Mouse (Mus musculus) stomach, embryonic 15.5 days (tissue): ENCODE results near the gene Nck2. TPM values are rescaled to one million over a fixed set of nuclear protein-coding genes. Genes with fewer than 3 reads are reported as not detected.
"Not testable (repeated sequence)": the region's sequence is repeated elsewhere in the genome, so short reads cannot be mapped to it uniquely, and the experiment has no call there.

Experiments
- ATAC-seq: fragments of 200-750 bp; cut with Nextera tagmentation; 2 replicates; pipeline ENCODE4 v1.8.0; 2017; ENCODE audit warnings: low read depth, moderate number of reproducible peaks, moderate TSS enrichment; ENCODE audit not compliant: insufficient read depth, low FRiP score
- H3K27ac ChIP-seq: fragments of 300-500 bp; sonication (generic); 2 replicates; pipeline ENCODE4 v1.5.1; 2015; ENCODE audit warnings: mild to moderate bottlenecking, inconsistent platforms
- H3K27me3 ChIP-seq: fragments of 300-500 bp; sonication (generic); replicated peaks from 2 replicates; pipeline ENCODE4 v1.6.1; 2015; ENCODE audit warnings: inconsistent platforms
- H3K36me3 ChIP-seq: fragments of 300-500 bp; sonication (generic); 2 replicates; pipeline ENCODE4 v1.6.1; 2015; ENCODE audit warnings: inconsistent platforms
- H3K4me1 ChIP-seq: fragments of 300-500 bp; sonication (generic); 2 replicates; pipeline ENCODE4 v1.6.1; 2015; ENCODE audit warnings: inconsistent platforms
- H3K4me2 ChIP-seq: fragments of 300-500 bp; sonication (generic); 2 replicates; pipeline ENCODE4 v1.6.1; 2015; ENCODE audit warnings: mild to moderate bottlenecking, inconsistent platforms
- H3K4me3 ChIP-seq: fragments of 300-500 bp; sonication (generic); replicated peaks from 2 replicates; pipeline ENCODE4 v1.5.1; 2015; ENCODE audit warnings: inconsistent platforms
- H3K9ac ChIP-seq: fragments of 300-500 bp; sonication (generic); 2 replicates; pipeline ENCODE4 v1.6.1; 2015; ENCODE audit warnings: inconsistent platforms
- H3K9me3 ChIP-seq: fragments of 300-500 bp; sonication (generic); 2 replicates; pipeline ENCODE4 v1.6.1; 2016; ENCODE audit warnings: inconsistent platforms
- WGBS: fragments of 180-500 bp; shearing (Covaris S2); methylation state at CpG from one replicate; pipeline ENCODE4 v1.1.7; 2015; 5-methylcytosine and 5-hydroxymethylcytosine counted together
- polyA plus RNA-seq: library from polyadenylated mRNA; unstranded; fragments of >200 nt; fragmentation: Nextera tagmentation; extraction: Ambion mirVana; gene quantifications from 2 replicates; pipeline ENCODE4 v1.2.1, GENCODE M21; 2015

The Nck2 gene
- polyA plus RNA-seq, 1 experiment from 2014 or later: 41.3 TPM

- H3K27ac ChIP-seq, H3K4me3 ChIP-seq, H3K9ac ChIP-seq, H3K9me3 ChIP-seq, H3K4me1 ChIP-seq, H3K4me2 ChIP-seq, ATAC-seq, H3K36me3 ChIP-seq, H3K27me3 ChIP-seq: not testable (repeated sequence)
- WGBS: 89% methylated on average over 11 of the region's 11 CpGs
Observed at GRCm38 (mm10) chr1:43533497-43533896, 89.1 kb downstream of the Nck2 start.

DNA sequence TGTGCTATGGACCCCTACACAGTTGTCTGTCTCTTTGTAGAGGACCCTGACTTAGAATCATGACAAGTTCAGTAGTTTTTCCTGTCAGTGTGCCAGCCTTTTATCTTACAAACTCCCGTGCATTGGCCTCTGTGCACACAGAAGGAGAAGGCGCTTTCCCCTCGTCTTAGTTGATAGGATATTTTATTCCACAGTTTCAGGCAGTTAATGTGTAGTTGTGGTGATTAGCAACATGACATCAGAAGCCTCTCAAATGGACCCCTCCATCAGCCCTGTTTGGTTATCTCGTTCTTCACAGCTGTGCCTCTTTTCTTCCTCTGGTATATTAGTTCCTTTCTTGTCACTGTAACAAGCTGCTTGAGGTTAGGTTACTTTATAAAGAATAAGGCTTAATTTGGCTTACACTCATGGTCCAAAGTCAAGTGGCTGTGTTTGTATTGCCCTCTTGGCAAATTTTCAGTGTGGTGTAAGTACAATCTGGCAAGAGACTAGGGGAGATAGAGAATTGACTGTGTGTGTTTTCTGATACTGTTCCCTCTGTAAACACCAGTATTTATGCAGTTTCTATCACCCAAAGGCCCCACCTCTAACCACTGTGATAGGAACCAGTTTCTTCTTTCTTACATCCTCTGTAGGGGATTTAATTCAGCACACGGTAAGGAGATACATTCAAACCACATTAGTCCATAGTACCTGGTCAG, 89.8 kb downstream of the Nck2 start:
- no peaks in the 10 kb centered on the region; the same call in 1 of the 2 replicates for H3K36me3 ChIP-seq
- WGBS: 64% methylated on average over 5 of the region's 5 CpGs
- H3K27ac ChIP-seq: no peak overlapping the region
- H3K9me3 ChIP-seq: no peaks in the 10 kb centered on the region
- no peaks in the 10 kb centered on the region for H3K27me3 ChIP-seq
- H3K9ac ChIP-seq: no peak overlapping the region
- H3K4me2 ChIP-seq: no peak overlapping the region
- no peak overlapping the region for H3K4me3 ChIP-seq
- H3K4me1 ChIP-seq: peaks cover 9% of the 10 kb centered on the region
- ATAC-seq: no peak

DNA sequence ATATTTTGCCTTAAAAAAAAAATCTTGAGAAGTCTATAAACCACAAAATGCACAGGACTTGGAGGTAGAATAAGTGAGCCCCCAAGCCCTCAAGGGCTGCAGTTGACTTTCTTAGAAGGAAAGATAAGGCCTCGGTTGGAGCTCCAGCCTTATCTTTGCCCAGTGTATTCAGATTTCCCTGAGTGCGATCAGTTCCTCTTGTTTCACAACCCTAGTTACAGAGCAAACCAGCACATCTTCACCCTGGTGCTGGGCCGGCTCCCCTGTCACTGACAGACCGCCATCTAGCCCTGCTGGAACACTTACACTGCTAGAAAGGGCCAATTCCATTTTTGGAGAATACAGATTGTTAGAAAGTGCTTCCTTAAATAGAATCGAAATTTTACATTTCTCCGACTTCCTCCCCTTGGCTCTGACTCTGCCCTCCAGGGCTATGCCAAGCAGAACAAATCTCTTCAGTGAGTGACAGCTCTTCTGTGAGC, 91.2 kb downstream of the Nck2 start:
- WGBS: 76% methylated on average over 6 of the region's 6 CpGs
- Histone ChIP-seq H3K9ac (no peak overlapping the region), H3K4me1 (peaks cover 7% of the 10 kb centered on the region), H3K36me3 (no peaks in the 10 kb centered on the region; the same call in 1 of the 2 replicates), H3K27ac (no peak overlapping the region), H3K9me3 (no peaks in the 10 kb centered on the region), H3K27me3 (no peaks in the 10 kb centered on the region), H3K4me2 (no peak overlapping the region), H3K4me3 (no peak overlapping the region)
- no peak for ATAC-seq

DNA sequence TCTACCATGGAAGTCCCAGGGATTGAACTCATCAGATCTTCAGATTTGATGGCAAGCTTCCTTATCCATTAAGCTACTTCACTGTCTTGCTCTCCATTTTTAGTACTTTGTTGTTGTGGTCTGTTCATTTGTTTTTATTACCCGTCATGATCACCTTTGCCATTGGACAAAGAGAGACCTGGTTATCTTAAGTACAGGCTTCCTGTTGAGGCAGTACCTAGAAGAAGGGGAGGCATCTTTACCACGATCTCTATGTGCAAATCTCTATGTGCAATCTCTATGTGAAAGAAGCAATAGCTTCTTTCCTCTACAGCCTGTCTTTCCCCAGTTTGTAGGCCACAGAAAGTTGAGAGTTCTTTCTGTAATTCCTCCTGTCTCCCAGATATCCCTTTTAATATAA, 91.9 kb downstream of the Nck2 start:
- Histone ChIP-seq H3K36me3 (no peaks in the 10 kb centered on the region; the same call in 1 of the 2 replicates), H3K4me3 (no peak overlapping the region), H3K4me2 (no peak overlapping the region), H3K4me1 (peaks cover under 1% of the 10 kb centered on the region), H3K27me3 (no peaks in the 10 kb centered on the region), H3K9ac (no peak overlapping the region), H3K9me3 (no peaks in the 10 kb centered on the region), H3K27ac (no peak overlapping the region)
- no peak for ATAC-seq
- WGBS: 81% methylated on average over 2 of the region's 2 CpGs

DNA sequence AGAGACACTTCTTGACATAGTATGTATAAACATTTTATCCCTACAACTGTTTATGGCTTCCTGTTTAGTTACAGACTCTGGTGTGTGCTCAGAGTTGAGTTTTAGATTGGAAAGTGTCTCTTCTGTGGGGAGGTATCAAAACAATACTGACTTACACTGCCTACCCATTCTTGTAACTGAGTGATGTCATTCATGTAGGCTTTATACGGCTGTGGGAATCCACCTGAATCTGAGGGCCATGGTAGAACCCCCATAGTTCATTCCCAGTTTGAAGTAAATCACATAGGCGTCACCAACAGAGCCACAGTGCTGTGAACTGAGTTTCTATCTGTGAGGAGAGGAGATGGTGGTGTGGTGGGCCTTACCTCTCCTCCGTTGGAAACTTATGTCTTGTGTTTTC, 92.6 kb downstream of the Nck2 start:
- 85% methylated on average over 3 of the region's 3 CpGs for WGBS
- no peak overlapping the region for H3K27ac ChIP-seq
- H3K9me3 ChIP-seq: no peaks in the 10 kb centered on the region
- no peak overlapping the region for H3K4me3 ChIP-seq
- H3K9ac ChIP-seq: no peak overlapping the region
- no peak overlapping the region for H3K4me2 ChIP-seq
- no peaks in the 10 kb centered on the region for H3K27me3 ChIP-seq
- H3K36me3 ChIP-seq: peaks cover 3% of the 10 kb centered on the region; the same call in 1 of the 2 replicates
- no peak for ATAC-seq
- H3K4me1 ChIP-seq: no peaks in the 10 kb centered on the region; the same call in 1 of the 2 replicates

GRCm38 (mm10) chr1:43537496-43537895, 93.1 kb downstream of the Nck2 start:
- ATAC-seq: no peak
- Histone ChIP-seq H3K9ac (no peak overlapping the region), H3K36me3 (peaks cover 3% of the 10 kb centered on the region; the same call in 1 of the 2 replicates), H3K27me3 (no peaks in the 10 kb centered on the region), H3K27ac (no peak overlapping the region), H3K4me1 (no peaks in the 10 kb centered on the region; the same call in 1 of the 2 replicates), H3K9me3 (no peaks in the 10 kb centered on the region), H3K4me3 (no peak overlapping the region), H3K4me2 (no peak overlapping the region)

- H3K27ac ChIP-seq: no peak overlapping the region
- ATAC-seq: no peak
- no peaks in the 10 kb centered on the region for H3K27me3 ChIP-seq
- no peak overlapping the region for H3K9ac ChIP-seq
- no peak overlapping the region for H3K4me3 ChIP-seq
- H3K4me1 ChIP-seq: no peaks in the 10 kb centered on the region
- no peak overlapping the region for H3K4me2 ChIP-seq
- H3K9me3 ChIP-seq: no peaks in the 10 kb centered on the region
- H3K36me3 ChIP-seq: peaks cover 3% of the 10 kb centered on the region; the same call in 1 of the 2 replicates
- WGBS: 74% methylated on average over 2 of the region's 2 CpGs
Observed at GRCm38 (mm10) chr1:43538716-43539115, 94.3 kb downstream of the Nck2 start.

DNA sequence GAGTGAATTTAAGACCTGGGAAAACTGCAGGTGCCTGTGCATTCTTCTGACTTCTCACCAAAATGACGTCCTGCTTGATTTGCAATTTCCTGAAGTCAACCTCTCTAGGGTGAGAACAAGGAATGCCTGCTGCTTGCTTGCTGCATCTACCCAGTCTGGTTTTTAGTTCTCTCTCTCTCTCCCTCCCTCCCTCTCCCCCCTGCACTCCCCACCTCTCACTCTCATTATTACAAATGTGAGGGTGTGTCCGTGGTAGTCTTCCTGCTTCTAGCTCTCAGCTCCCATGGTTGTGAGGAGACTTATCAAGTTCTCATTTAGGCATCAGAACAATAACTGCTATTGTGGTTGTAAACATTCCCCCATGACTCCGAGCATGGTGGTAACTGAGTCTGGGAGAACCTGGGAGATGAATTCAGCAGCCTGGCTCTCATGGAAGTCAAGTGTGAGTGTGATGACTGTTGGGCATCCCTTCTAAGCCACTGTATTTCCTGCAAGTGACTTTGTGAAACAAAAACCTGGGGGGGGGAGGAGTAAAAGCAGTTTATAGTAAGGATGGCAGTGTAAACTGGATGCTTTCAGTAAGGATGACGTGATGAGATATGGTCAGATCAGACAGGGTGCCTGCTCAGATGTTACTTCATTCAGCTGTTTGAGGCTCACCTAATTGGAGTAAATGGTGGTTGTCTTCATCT, 95.5 kb downstream of the Nck2 start:
- Histone ChIP-seq H3K4me3 (no peak overlapping the region), H3K4me2 (no peak overlapping the region), H3K27ac (no peak overlapping the region), H3K27me3 (no peaks in the 10 kb centered on the region), H3K36me3 (peaks cover 3% of the 10 kb centered on the region; the same call in 1 of the 2 replicates), H3K9me3 (no peaks in the 10 kb centered on the region), H3K4me1 (no peaks in the 10 kb centered on the region), H3K9ac (no peak overlapping the region)
- WGBS: 65% methylated on average over 4 of the region's 4 CpGs
- no peak for ATAC-seq

DNA sequence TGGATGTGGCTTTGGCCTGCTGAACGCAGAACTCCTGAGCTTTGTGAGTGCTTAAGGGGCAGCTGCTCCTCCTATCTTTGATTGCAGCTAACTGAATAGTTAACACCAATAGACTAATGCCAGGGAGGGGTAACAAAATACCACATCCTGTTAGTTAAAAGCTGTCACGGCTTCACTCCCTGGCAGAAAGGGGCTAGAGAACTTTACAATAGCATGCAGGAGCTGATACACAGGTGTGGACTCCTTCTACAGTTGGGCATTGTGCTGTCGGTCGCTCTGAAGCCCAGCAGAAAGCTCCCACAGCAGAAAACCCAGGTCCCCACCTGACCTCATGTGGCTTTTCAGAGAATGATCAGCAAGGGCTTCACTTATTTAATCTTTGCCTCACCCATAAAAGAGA, 98.0 kb downstream of the Nck2 start:
- no peaks in the 10 kb centered on the region for H3K27me3 ChIP-seq
- no peak for ATAC-seq
- WGBS: 55% methylated on average over 4 of the region's 4 CpGs

GRCm38 (mm10) chr1:43547644-43548043, 103.3 kb downstream of the Nck2 start:
- peak; percentile 49; the same call in 1 of the 2 replicates for ATAC-seq
- WGBS: 78% methylated on average over 2 of the region's 2 CpGs

More for the DNA sequence above, 98.0 kb downstream of the Nck2 start:
- no peak overlapping the region for H3K9ac ChIP-seq
- H3K4me1 ChIP-seq: peaks cover 2% of the 10 kb centered on the region; the same call in 1 of the 2 replicates
- no peaks in the 10 kb centered on the region for H3K9me3 ChIP-seq
- no peak overlapping the region for H3K4me2 ChIP-seq
- no peak overlapping the region for H3K27ac ChIP-seq
- H3K36me3 ChIP-seq: 0 out of 2 replicates have a peak, but pooled peaks cover 3% of the 10 kb centered on the region
- no peak overlapping the region for H3K4me3 ChIP-seq

GRCm38 (mm10) chr1:43548749-43549148, 104.4 kb downstream of the Nck2 start:
- no peak for ATAC-seq

More at GRCm38 (mm10) chr1:43547644-43548043, 103.3 kb downstream of the Nck2 start:
- no peak overlapping the region for H3K4me3 ChIP-seq
- peaks cover 2% of the 10 kb centered on the region; the same call in 1 of the 2 replicates for H3K4me1 ChIP-seq
- no peaks in the 10 kb centered on the region for H3K36me3 ChIP-seq
- no peaks in the 10 kb centered on the region for H3K27me3 ChIP-seq
- no peak overlapping the region for H3K27ac ChIP-seq
- H3K9me3 ChIP-seq: no peaks in the 10 kb centered on the region
- H3K9ac ChIP-seq: no peak overlapping the region
- no peak overlapping the region for H3K4me2 ChIP-seq

DNA sequence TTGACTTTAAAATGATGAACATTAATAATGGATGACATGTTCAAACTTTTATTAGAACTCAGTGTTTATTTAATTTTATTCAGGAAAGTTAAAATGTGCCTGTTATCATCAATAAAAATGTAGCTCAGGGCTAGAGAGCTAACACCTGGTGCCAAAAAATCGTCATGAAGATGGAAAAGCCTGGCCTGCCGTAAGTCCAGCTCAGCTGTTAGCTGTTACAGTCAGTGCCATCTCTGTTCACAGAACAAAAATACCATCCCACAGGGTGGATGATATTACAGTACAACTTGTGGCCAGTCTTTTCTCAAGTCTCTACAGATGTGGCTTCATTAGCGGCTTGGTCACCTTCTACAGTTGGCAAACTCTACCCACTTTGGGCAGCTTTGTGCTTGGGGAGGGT, 106.1 kb downstream of the Nck2 start:
- Histone ChIP-seq H3K4me3 (no peak overlapping the region), H3K27me3 (no peaks in the 10 kb centered on the region), H3K9me3 (no peaks in the 10 kb centered on the region), H3K4me1 (no peaks in the 10 kb centered on the region), H3K36me3 (peaks cover 9% of the 10 kb centered on the region; the same call in 1 of the 2 replicates), H3K27ac (no peak overlapping the region), H3K4me2 (no peak overlapping the region), H3K9ac (no peak overlapping the region)
- ATAC-seq: no peak
- 67% methylated on average over 3 of the region's 3 CpGs for WGBS

More at GRCm38 (mm10) chr1:43548749-43549148, 104.4 kb downstream of the Nck2 start:
- H3K27me3 ChIP-seq: no peaks in the 10 kb centered on the region
- H3K27ac ChIP-seq: no peak overlapping the region
- H3K4me1 ChIP-seq: peaks cover 2% of the 10 kb centered on the region; the same call in 1 of the 2 replicates
- H3K9me3 ChIP-seq: no peaks in the 10 kb centered on the region
- H3K9ac ChIP-seq: no peak overlapping the region
- H3K4me3 ChIP-seq: no peak overlapping the region
- 61% methylated on average over 5 of the region's 5 CpGs for whole genome bisulfite sequencing
- H3K4me2 ChIP-seq: no peak overlapping the region
- H3K36me3 ChIP-seq: peaks cover 1% of the 10 kb centered on the region; the same call in 1 of the 2 replicates
